Mouse (Mus musculus) C2C12 (cell line): ENCODE measurements around the gene Ccdc57. TPM values are rescaled to one million over a fixed set of nuclear protein-coding genes. Genes with fewer than 3 reads are reported as not detected.
"Not testable (repeated sequence)": the region's sequence is repeated elsewhere in the genome, so short reads cannot be mapped to it uniquely, and the experiment has no call there.

Source experiments
- H3K27me3 ChIP-seq: one replicate; pipeline ENCODE4 v1.6.1; 2011; ENCODE audit not compliant: control insufficient read depth, insufficient read depth, insufficient read length
- H3K36me3 ChIP-seq: one replicate; pipeline ENCODE4 v1.6.1; 2011; ENCODE audit not compliant: control insufficient read depth, insufficient read depth
- H3K4me3 ChIP-seq: one replicate; pipeline ENCODE4 v1.5.1; 2011; ENCODE audit warnings: mild to moderate bottlenecking, control low read depth; ENCODE audit not compliant: poor library complexity, insufficient read depth, severe bottlenecking
- H3K79me2 ChIP-seq: one replicate; pipeline ENCODE4 v1.6.1; 2011; ENCODE audit not compliant: control insufficient read depth, insufficient read depth
- H3K79me3 ChIP-seq: one replicate; pipeline ENCODE4 v1.6.1; 2011; ENCODE audit warnings: low read depth, control low read depth
- H3ac ChIP-seq: one replicate; pipeline ENCODE3; 2011; ENCODE audit warnings: low read depth; ENCODE audit not compliant: control insufficient read depth, insufficient read length
- CEBPB ChIP-seq: IDR thresholded peaks from one replicate; pipeline ENCODE4 v1.6.1; 2011; ENCODE audit warnings: low read depth, mild to moderate bottlenecking, control low read depth, moderate library complexity
- CTCF ChIP-seq: IDR thresholded peaks from one replicate; pipeline ENCODE4 v1.5.1; 2011; ENCODE audit not compliant: control insufficient read depth, insufficient read depth, insufficient read length
- FOSL1 ChIP-seq: IDR thresholded peaks from one replicate; pipeline ENCODE4 v1.8.0; 2011; ENCODE audit warnings: mild to moderate bottlenecking, low read length; ENCODE audit not compliant: poor library complexity, insufficient read depth, severe bottlenecking
- MAX ChIP-seq: IDR thresholded peaks from one replicate; pipeline ENCODE4 v1.6.1; 2011; ENCODE audit warnings: mild to moderate bottlenecking, control low read depth
- MYOD1 ChIP-seq: IDR thresholded peaks from one replicate; pipeline ENCODE4 v1.6.1; 2011; ENCODE audit warnings: low read depth; ENCODE audit not compliant: control insufficient read depth, insufficient read length
- MYOG ChIP-seq: IDR thresholded peaks from one replicate; pipeline ENCODE4 v1.6.1; 2011; ENCODE audit not compliant: control insufficient read depth, insufficient read length; ENCODE audit errors: extremely low read depth
- USF1 ChIP-seq: IDR thresholded peaks from one replicate; pipeline ENCODE4 v1.6.1; 2011; ENCODE audit warnings: low read depth, mild to moderate bottlenecking, control low read depth, moderate library complexity
- polyA plus RNA-seq: library from polyadenylated mRNA; unstranded; fragments of >200 nt; fragmentation: generic; extraction: Trizol; gene quantifications from one replicate; pipeline ENCODE4 v1.2.1, GENCODE M21; 2012; ENCODE audit warnings: missing spikeins

The Ccdc57 gene
- polyA plus RNA-seq, 1 experiment: 1.1 TPM

GRCm38 (mm10) chr11:120865816-120866215 lies 66.9 kb downstream of the Ccdc57 start:
- Histone ChIP-seq H3K27me3 (no peaks in the 10 kb centered on the region), H3K79me2 (no peaks in the 10 kb centered on the region), H3K4me3 (no peak overlapping the region), H3K79me3 (no peaks in the 10 kb centered on the region), H3ac (no peak overlapping the region), H3K36me3 (no peaks in the 10 kb centered on the region)
- TF ChIP-seq MAX (no peak), CEBPB (no peak), FOSL1 (no peak), CTCF (no peak), MYOD1 (no peak), MYOG (no peak), USF1 (no peak)

GRCm38 (mm10) chr11:120862819-120863218 lies 69.9 kb downstream of the Ccdc57 start:
- no peaks in the 10 kb centered on the region for H3K27me3 ChIP-seq
- no peaks in the 10 kb centered on the region for H3K79me3 ChIP-seq
- H3K79me2 ChIP-seq: no peaks in the 10 kb centered on the region
- H3K4me3 ChIP-seq: no peak overlapping the region
- H3ac ChIP-seq: no peak overlapping the region
- H3K36me3 ChIP-seq: no peaks in the 10 kb centered on the region
- TF ChIP-seq CTCF (no peak), MYOD1 (no peak), CEBPB (no peak), MAX (no peak), USF1 (no peak), MYOG (no peak), FOSL1 (no peak)

GRCm38 (mm10) chr11:120855938-120856337 lies 76.7 kb downstream of the Ccdc57 start:
- H3ac ChIP-seq, H3K27me3 ChIP-seq, H3K36me3 ChIP-seq, H3K79me3 ChIP-seq, H3K4me3 ChIP-seq, H3K79me2 ChIP-seq: not testable (repeated sequence)

- Histone ChIP-seq H3K36me3 (no peaks in the 10 kb centered on the region), H3K79me2 (no peaks in the 10 kb centered on the region), H3K4me3 (no peak overlapping the region), H3K27me3 (no peaks in the 10 kb centered on the region), H3K79me3 (no peaks in the 10 kb centered on the region), H3ac (no peak overlapping the region)
- no peak for TF ChIP-seq FOSL1
- TF ChIP-seq MYOG: no peak
- no peak for TF ChIP-seq CEBPB
- no peak for TF ChIP-seq CTCF
- no peak for TF ChIP-seq MYOD1
Measured at GRCm38 (mm10) chr11:120853788-120854187, 78.9 kb downstream of the Ccdc57 start.

GRCm38 (mm10) chr11:120853158-120853557 lies 79.5 kb downstream of the Ccdc57 start:
- Histone ChIP-seq H3K4me3 (no peak overlapping the region), H3K27me3 (no peaks in the 10 kb centered on the region), H3K36me3 (no peaks in the 10 kb centered on the region)

GRCm38 (mm10) chr11:120852083-120852935 lies 80.4 kb downstream of the Ccdc57 start:
- H3K4me3 ChIP-seq: no peak overlapping the region
- no peaks in the 10 kb centered on the region for H3K27me3 ChIP-seq
- H3K36me3 ChIP-seq: no peaks in the 10 kb centered on the region

More at GRCm38 (mm10) chr11:120853158-120853557, 79.5 kb downstream of the Ccdc57 start:
- H3ac ChIP-seq: no peak overlapping the region
- H3K79me3 ChIP-seq: no peaks in the 10 kb centered on the region
- H3K79me2 ChIP-seq: no peaks in the 10 kb centered on the region
- no peak for TF ChIP-seq MYOD1
- no peak for TF ChIP-seq CTCF
- TF ChIP-seq FOSL1: no peak
- no peak for TF ChIP-seq CEBPB
- no peak for TF ChIP-seq MYOG
- TF ChIP-seq USF1: no peak
- no peak for TF ChIP-seq MAX

More at GRCm38 (mm10) chr11:120852083-120852935, 80.4 kb downstream of the Ccdc57 start:
- Histone ChIP-seq H3ac (no peak overlapping the region), H3K79me2 (no peaks in the 10 kb centered on the region), H3K79me3 (no peaks in the 10 kb centered on the region)
- TF ChIP-seq MYOG: no peak
- no peak for TF ChIP-seq CEBPB
